Mouse (Mus musculus): ENCODE data around the gene Hoga1. TPM values are rescaled to one million over a fixed set of nuclear protein-coding genes. Genes with fewer than 3 reads are reported as not detected.
A peak's percentile ranks its signal among the peaks of the same experiment; 100 is the strongest.

Gene Hoga1
- polyA plus RNA-seq, 1 experiment from 2014 or later, result 1.8 TPM

GRCm38 (mm10) chr19:42031112-42031511 lies 14.3 kb upstream of the Hoga1 start:
- H3K27ac ChIP-seq (replicated peaks), result no peak overlapping the region
- H3K9ac ChIP-seq, result no peak overlapping the region
- peaks cover 9% of the 10 kb centered on the region; the same call in 1 of the 2 replicates for H3K4me1 ChIP-seq (replicated peaks)
- H3K4me2 ChIP-seq, result no peak overlapping the region
- H3K27me3 ChIP-seq, result no peaks in the 10 kb centered on the region
- no peaks in the 10 kb centered on the region for H3K36me3 ChIP-seq
- no peak for ATAC-seq (ENCODE audit: low FRiP score, low read depth)
- H3K9me3 ChIP-seq, result no peaks in the 10 kb centered on the region
- 88% methylated on average over 5 of the region's 5 CpGs for WGBS
- H3K4me3 ChIP-seq, result no peak overlapping the region

- Histone ChIP-seq H3K9me3 (no peaks in the 10 kb centered on the region), H3K27ac (replicated peaks) (no peak overlapping the region), H3K4me2 (no peak overlapping the region), H3K9ac (no peak overlapping the region), H3K36me3 (no peaks in the 10 kb centered on the region), H3K27me3 (no peaks in the 10 kb centered on the region), H3K4me3 (no peak overlapping the region), H3K4me1 (replicated peaks) (peaks cover 9% of the 10 kb centered on the region; the same call in 1 of the 2 replicates)
- WGBS, result 74% methylated on average over 14 of the region's 14 CpGs
- ATAC-seq (ENCODE audit: low FRiP score, low read depth), result no peak
These were observed 11.8 kb upstream of the Hoga1 start for GRCm38 (mm10) chr19:42033611-42034010.

GRCm38 (mm10) chr19:42034146-42034775 lies 11.1 kb upstream of the Hoga1 start:
- ATAC-seq (ENCODE audit: low FRiP score, low read depth), result no peak
- no peaks in the 10 kb centered on the region for H3K9me3 ChIP-seq
- H3K36me3 ChIP-seq, result no peaks in the 10 kb centered on the region
- H3K27me3 ChIP-seq, result no peaks in the 10 kb centered on the region
- 72% methylated on average over 9 of the region's 9 CpGs for WGBS
- H3K4me1 ChIP-seq (replicated peaks), result peaks cover 9% of the 10 kb centered on the region; the same call in 1 of the 2 replicates
- H3K27ac ChIP-seq (replicated peaks), result no peak overlapping the region
- no peak overlapping the region for H3K9ac ChIP-seq
- H3K4me2 ChIP-seq, result no peak overlapping the region
- no peak overlapping the region for H3K4me3 ChIP-seq

GRCm38 (mm10) chr19:42034881-42035455 lies 10.4 kb upstream of the Hoga1 start:
- WGBS, result 59% methylated on average over 11 of the region's 11 CpGs
- Histone ChIP-seq H3K36me3 (no peaks in the 10 kb centered on the region), H3K4me3 (no peak overlapping the region), H3K4me2 (no peak overlapping the region), H3K27me3 (no peaks in the 10 kb centered on the region), H3K9ac (no peak overlapping the region), H3K4me1 (replicated peaks) (peaks cover 9% of the 10 kb centered on the region; the same call in 1 of the 2 replicates), H3K27ac (replicated peaks) (no peak overlapping the region), H3K9me3 (no peaks in the 10 kb centered on the region)
- ATAC-seq (ENCODE audit: low FRiP score, low read depth), result peak; percentile 43

- Histone ChIP-seq H3K4me1 (replicated peaks) (peaks cover 9% of the 10 kb centered on the region; the same call in 1 of the 2 replicates), H3K27me3 (0 out of 2 replicates have a peak, but pooled peaks cover 1% of the 10 kb centered on the region), H3K4me3 (no peak within 1 kb of the TSS), H3K9ac (no peak within 1 kb of the TSS), H3K36me3 (no peaks in the 10 kb centered on the region), H3K4me2 (no peak within 1 kb of the TSS), H3K9me3 (no peaks in the 10 kb centered on the region), H3K27ac (replicated peaks) (no peak within 1 kb of the TSS)
- 65% methylated on average over 19 of the region's 19 CpGs for WGBS
- peak; percentile 77 for ATAC-seq (ENCODE audit: low FRiP score, low read depth)
These were observed 9.8 kb upstream of the Hoga1 start, which contains the start of gene Ankrd2 for GRCm38 (mm10) chr19:42035456-42036248. Ankrd2 (plus strand) TSS chr19:42036000.

GRCm38 (mm10) chr19:42036357-42036756 lies 9.1 kb upstream of the Hoga1 start:
- Histone ChIP-seq H3K9me3 (no peaks in the 10 kb centered on the region), H3K4me3 (no peak overlapping the region), H3K36me3 (no peaks in the 10 kb centered on the region), H3K27me3 (0 out of 2 replicates have a peak, but pooled peaks cover 4% of the 10 kb centered on the region), H3K9ac (no peak overlapping the region), H3K4me2 (no peak overlapping the region), H3K27ac (replicated peaks) (no peak overlapping the region), H3K4me1 (replicated peaks) (peaks cover 9% of the 10 kb centered on the region; the same call in 1 of the 2 replicates)
- WGBS, result 67% methylated on average over 3 of the region's 3 CpGs
- no peak for ATAC-seq (ENCODE audit: low FRiP score, low read depth)

GRCm38 (mm10) chr19:42037167-42037702 lies 8.2 kb upstream of the Hoga1 start:
- WGBS, result 81% methylated on average over 11 of the region's 11 CpGs
- Histone ChIP-seq H3K9ac (no peak overlapping the region), H3K27me3 (0 out of 2 replicates have a peak, but pooled peaks cover 4% of the 10 kb centered on the region), H3K9me3 (no peaks in the 10 kb centered on the region), H3K4me3 (no peak overlapping the region), H3K4me1 (replicated peaks) (peaks cover 9% of the 10 kb centered on the region; the same call in 1 of the 2 replicates), H3K36me3 (no peaks in the 10 kb centered on the region), H3K4me2 (no peak overlapping the region), H3K27ac (replicated peaks) (no peak overlapping the region)
- ATAC-seq (ENCODE audit: low FRiP score, low read depth), result no peak

- WGBS, result 93% methylated on average over 12 of the region's 12 CpGs
- ATAC-seq (ENCODE audit: low FRiP score, low read depth), result no peak
- no peak overlapping the region for H3K4me3 ChIP-seq
- peaks cover 9% of the 10 kb centered on the region; the same call in 1 of the 2 replicates for H3K4me1 ChIP-seq (replicated peaks)
- no peak overlapping the region for H3K9ac ChIP-seq
- H3K4me2 ChIP-seq, result no peak overlapping the region
- H3K27me3 ChIP-seq, result 0 out of 2 replicates have a peak, but pooled peaks cover 4% of the 10 kb centered on the region
- H3K9me3 ChIP-seq, result no peaks in the 10 kb centered on the region
- H3K36me3 ChIP-seq, result no peaks in the 10 kb centered on the region
- no peak overlapping the region for H3K27ac ChIP-seq (replicated peaks)
These were observed 7.1 kb upstream of the Hoga1 start for GRCm38 (mm10) chr19:42038310-42038709.

GRCm38 (mm10) chr19:42043988-42044387 lies 1.4 kb upstream of the Hoga1 start:
- H3K4me1 ChIP-seq (replicated peaks), result no peaks in the 10 kb centered on the region
- no peak overlapping the region for H3K4me3 ChIP-seq
- H3K36me3 ChIP-seq, result no peaks in the 10 kb centered on the region
- 98% methylated on average over 6 of the region's 6 CpGs for WGBS
- no peaks in the 10 kb centered on the region for H3K9me3 ChIP-seq
- H3K27ac ChIP-seq (replicated peaks), result no peak overlapping the region
- H3K27me3 ChIP-seq, result 0 out of 2 replicates have a peak, but pooled peaks cover 4% of the 10 kb centered on the region
- ATAC-seq (ENCODE audit: low FRiP score, low read depth), result no peak
- no peak overlapping the region for H3K9ac ChIP-seq
- no peak overlapping the region for H3K4me2 ChIP-seq

GRCm38 (mm10) chr19:42050251-42050650 lies 4.8 kb downstream of the Hoga1 start:
- Histone ChIP-seq H3K4me2 (no peak overlapping the region), H3K9me3 (no peaks in the 10 kb centered on the region), H3K27me3 (no peaks in the 10 kb centered on the region), H3K36me3 (no peaks in the 10 kb centered on the region), H3K4me1 (replicated peaks) (no peaks in the 10 kb centered on the region), H3K4me3 (no peak overlapping the region), H3K9ac (no peak overlapping the region), H3K27ac (replicated peaks) (no peak overlapping the region)
- 90% methylated on average over 1 of the region's 1 CpGs for WGBS
- no peak for ATAC-seq (ENCODE audit: low FRiP score, low read depth)

- H3K4me2 ChIP-seq, result no peak overlapping the region
- whole genome bisulfite sequencing, result 94% methylated on average over 3 of the region's 3 CpGs
- no peak overlapping the region for H3K9ac ChIP-seq
- no peak overlapping the region for H3K4me3 ChIP-seq
- ATAC-seq (ENCODE audit: low FRiP score, low read depth), result no peak
- no peak overlapping the region for H3K27ac ChIP-seq (replicated peaks)
- no peaks in the 10 kb centered on the region for H3K9me3 ChIP-seq
- H3K4me1 ChIP-seq (replicated peaks), result no peaks in the 10 kb centered on the region
- no peaks in the 10 kb centered on the region for H3K27me3 ChIP-seq
- no peaks in the 10 kb centered on the region for H3K36me3 ChIP-seq
These were observed 5.9 kb downstream of the Hoga1 start for GRCm38 (mm10) chr19:42051351-42051750.

- no peaks in the 10 kb centered on the region for H3K9me3 ChIP-seq
- H3K4me1 ChIP-seq (replicated peaks), result no peaks in the 10 kb centered on the region
- H3K9ac ChIP-seq, result no peak within 1 kb of the TSS
- 68% methylated on average over 4 of the region's 4 CpGs for WGBS
- no peak within 1 kb of the TSS for H3K4me2 ChIP-seq
- H3K4me3 ChIP-seq, result no peak within 1 kb of the TSS
- no peak within 1 kb of the TSS for H3K27ac ChIP-seq (replicated peaks)
- no peaks in the 10 kb centered on the region for H3K27me3 ChIP-seq
- ATAC-seq (ENCODE audit: low FRiP score, low read depth), result no peak
- H3K36me3 ChIP-seq, result no peaks in the 10 kb centered on the region
These were observed 6.5 kb downstream of the Hoga1 start, which contains the start of gene 4933411K16Rik for GRCm38 (mm10) chr19:42051948-42052347. 4933411K16Rik (plus strand) TSS chr19:42052248.

All from hindbrain, embryonic 15.5 days (tissue).